Mouse (Mus musculus) activated CD4-positive, CD25-positive, alpha-beta regulatory T cell, adult 4 months (primary cell): ENCODE results near the gene Frmpd3. TPM values are rescaled to one million over a fixed set of nuclear protein-coding genes. Genes with fewer than 3 reads are reported as not detected.
"Not testable (repeated sequence)": the region's sequence is repeated elsewhere in the genome, so short reads cannot be mapped to it uniquely, and the experiment has no call there.

Experiments used
- ATAC-seq: one replicate; pipeline ENCODE4 v1.8.0; 2017
- polyA plus RNA-seq, 2 experiments: library from polyadenylated mRNA; unstranded; fragments of 100-300 nt; shearing (Covaris generic); gene quantifications; one replicate each; pipeline ENCODE4 v1.2.1; 2017

The Frmpd3 gene
- not detected for polyA plus RNA-seq

DNA sequence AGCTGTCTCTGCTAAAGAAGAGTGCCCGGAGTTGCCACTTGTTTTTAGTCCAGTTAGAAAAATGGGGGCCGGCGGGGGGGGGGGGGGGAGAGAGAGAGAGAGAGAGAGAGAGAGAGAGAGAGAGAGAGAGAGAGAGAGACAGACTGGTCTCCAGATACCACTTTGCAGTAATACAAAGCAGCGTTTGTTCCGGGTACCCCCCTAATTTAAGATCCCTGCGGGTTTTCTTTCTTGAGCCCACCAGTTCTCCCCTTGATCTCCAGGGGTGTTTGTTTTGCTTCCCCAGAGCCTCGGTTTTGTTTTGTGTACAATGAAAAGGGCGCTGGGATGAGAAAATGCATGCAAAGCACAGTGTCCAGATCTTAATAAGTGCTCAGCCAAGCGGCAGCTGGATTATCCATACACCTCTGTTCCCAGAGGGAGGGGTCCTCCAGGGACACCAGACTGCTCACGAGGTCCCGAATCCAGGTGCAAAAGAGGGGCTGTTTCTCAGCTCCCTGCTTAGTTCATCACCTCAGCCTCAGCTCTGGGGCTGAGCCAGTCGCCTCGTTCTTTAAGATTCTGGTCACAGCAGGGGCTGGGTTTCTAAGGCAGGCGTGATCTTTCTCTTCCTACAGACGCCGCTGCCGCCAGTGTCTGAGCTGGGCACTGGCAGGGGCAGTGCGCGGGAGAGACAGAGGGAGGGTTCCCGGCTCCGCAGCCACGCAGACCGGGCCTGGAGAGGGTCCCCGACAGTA, at the start of gene Frmpd3:
Gene Frmpd3 (plus strand): TSS at position 608 of the 737 bp plus-strand sequence.
- no peak for ATAC-seq

DNA sequence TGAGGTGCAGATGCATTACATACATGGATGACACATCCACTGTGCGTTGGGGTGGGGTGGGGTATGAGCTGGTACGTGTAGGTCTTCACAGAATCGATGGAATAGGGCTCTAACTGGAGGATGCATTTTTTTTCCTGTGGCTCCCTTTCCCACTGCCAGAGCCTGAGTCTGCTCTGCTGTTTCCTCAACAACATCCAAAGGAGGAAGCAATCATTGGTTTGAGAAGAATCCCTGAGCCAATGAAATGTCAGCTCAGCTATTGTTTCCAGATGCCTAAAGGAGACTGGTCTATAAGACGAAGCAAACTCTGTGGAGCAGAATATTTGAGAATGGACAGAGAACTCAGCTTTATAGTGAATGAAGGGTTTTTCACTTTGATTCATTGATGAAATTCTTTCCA, 38.3 kb upstream of the Frmpd3 start:
- no peak for ATAC-seq

DNA sequence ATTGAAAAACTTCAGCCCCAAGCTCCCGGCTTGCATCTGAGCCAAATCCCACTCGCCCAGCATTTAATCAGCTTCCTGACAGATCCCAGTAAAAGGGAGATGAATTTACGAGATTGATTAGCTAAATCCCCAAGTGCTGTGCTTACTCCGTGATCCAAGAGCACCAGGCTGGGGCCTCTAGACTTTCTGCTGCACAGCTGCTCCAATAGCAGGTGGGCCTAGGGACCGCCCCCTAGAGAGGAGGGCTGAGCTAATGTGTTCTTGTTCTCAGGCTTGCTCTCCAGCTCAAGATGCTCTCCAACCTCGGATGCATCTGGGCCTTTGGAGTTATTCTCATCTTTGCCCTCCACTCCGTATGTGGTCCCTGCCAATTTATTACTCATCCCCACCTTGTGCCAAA, 36.4 kb upstream of the Frmpd3 start:
- ATAC-seq, result no peak

DNA sequence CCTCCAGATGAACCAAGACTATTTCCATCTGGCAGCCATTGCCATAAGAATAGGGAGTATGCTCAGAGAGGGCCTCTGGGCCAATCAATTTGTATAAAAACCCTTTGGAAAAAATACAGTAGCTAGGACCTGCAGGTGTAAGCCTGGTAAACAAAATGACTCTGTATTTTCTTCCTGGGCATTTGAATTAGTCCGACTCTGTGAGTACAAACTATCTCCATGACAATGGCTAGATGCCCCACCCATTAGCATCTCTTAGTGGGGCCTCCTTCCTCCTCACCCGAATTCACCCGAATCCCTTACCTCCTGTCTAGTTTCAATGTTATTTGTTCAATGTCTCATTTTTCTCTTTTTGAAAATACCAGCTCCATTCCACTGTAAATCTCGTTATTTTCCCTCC, 24.1 kb upstream of the Frmpd3 start:
- ATAC-seq, result no peak

DNA sequence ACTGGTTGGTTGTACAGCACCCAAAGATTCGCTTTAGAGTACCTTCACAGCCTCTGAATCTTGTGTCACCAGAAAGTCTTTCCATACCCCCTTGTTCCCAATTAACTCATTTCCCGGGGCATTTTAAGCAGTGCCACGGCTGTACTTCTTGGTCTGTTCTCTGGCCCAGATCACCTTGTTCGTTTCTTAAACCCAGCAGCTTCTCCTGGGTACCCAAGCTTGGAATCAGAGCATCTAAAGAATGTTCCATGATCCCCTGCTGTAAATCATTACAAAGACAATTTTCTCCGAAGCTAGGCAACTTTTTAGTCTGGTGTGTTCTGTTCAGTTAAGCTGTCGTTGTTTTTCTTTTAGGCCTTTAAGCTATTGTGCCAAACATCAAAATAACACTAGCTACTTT, 22.9 kb upstream of the Frmpd3 start:
- ATAC-seq, result no peak

DNA sequence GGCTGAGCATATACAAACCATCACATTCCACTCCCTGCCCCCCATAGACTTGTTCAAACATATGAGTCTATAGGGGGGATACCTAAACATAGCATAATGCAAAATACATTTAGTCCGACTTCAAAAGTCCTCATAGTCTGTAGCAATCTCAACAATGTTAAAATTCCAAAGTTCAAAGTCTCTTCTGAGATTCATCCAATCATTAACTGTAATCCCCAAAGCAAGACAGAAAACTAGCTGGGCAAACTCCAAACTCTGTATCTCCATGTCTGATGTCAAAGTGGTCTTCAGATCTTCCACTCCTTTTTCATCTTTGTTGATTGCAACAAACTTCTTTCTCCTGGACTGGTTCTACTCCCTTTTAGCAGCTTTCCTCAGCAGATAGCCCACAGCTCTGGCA, 21.4 kb upstream of the Frmpd3 start:
- not testable (repeated sequence) for ATAC-seq

DNA sequence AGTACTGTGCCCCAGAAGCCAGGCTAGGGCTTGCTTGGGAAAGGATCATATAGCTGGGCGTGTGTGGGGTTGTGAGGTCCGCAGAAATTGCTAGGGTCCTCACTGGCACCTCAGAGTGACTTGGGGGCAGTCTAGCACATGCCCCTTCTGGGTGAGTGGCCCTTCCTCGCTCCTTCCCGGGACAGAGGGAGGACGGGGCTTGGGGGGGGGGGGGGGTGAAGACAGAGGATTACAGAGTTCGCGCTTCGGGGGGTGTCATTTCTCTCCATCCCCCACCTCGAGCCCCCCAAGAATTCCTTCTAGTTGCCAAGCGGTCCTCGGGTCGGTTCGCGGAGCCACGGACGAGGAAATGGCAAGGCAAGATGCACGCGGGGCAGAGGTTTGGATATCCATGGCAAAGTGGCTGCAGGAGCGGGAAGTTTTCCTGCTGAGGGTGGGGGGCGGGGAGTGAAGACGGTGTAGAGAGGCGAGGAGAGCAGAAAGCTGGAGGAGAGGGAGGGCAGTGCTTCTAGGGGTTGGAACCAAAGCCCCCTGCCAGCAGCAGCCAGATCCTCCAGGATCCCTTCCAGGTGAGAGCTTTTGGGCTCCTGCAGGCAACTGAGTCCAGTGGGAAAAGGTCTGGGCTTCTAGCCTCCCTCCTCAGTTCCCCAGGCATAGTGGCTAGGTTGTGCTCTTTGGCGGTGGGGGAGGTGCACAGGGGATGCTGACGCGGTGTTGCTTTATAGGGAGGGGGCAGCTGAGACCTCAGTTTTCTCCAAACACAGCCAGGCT, 515 bp downstream of the Frmpd3 start:
- ATAC-seq, result no peak

DNA sequence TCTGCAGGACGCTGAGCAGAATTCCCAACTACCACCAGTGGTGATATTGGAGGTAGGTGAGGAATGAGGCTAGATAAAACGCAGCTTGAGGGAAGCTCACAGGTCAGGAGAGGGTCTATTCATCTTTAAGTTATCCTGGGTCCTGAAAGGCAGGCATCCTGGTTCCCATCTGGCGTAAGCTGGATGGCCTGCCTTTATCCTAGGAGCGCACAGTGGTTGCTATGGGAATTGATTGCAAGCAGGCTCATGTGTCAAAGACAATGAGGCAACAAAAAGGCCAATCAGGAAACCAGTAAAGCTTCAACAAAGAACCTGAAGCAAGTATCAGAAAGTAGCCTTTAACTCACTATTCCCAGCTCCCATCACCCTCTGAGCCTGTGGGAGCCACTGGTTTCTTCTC, 33.6 kb downstream of the Frmpd3 start:
- no peak for ATAC-seq

DNA sequence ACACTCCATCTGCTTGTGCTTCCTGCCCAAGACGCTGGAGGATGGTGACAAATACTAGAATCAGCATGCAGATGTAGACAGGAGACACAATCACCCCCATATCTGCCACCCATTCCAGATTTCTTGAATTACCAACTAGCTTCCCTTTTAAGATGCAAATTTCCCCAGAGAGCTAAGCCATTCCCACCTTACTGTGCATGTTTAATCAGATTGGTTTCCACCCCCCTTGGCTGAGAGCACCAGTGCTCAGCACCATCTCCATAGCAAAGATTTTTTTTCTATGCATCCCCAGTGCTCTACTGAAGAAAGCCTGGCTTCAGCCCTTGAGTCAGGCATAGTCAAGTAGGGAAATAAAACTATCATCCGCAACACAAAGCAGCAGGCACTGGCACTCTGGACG, 57.9 kb downstream of the Frmpd3 start:
- no peak for ATAC-seq

DNA sequence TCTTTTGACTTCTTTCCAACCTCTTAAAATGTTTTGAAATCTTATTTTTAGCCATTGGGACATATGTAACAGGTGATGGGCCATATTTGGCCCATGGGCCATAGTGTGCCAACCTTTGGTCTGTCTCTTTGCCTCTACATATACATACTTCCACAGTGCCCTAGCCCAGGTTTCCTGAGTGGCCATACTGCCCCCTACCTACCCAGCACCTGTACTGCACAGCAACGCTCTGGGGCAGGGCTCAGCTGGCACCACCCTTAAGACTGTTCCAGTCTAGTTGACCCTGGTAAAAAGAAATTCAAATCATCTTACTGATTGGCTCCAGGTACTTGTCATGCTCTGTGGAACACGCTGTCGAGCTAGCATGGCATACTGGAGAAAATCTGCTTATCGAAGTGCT, 60.8 kb downstream of the Frmpd3 start:
- no peak for ATAC-seq

DNA sequence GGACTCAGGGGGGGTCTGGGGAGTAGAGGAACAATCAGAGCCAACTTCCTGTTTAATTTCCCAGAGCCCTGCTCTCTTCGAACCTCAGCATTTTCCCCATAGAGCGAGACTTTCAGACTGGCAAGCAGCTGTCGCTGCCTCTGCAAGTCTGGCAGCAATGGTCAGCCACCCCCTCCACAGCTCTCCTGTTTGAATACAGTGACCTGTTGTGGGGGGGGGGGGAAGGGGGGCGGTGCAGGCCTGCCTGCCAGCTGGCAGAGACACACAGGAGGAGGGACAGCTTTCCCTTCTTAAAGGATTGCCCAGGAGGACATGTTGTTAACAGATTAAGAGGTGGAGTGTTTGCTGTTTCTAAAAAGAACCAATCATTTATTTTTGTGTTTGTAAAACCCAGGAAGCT, 64.0 kb downstream of the Frmpd3 start:
- no peak for ATAC-seq

DNA sequence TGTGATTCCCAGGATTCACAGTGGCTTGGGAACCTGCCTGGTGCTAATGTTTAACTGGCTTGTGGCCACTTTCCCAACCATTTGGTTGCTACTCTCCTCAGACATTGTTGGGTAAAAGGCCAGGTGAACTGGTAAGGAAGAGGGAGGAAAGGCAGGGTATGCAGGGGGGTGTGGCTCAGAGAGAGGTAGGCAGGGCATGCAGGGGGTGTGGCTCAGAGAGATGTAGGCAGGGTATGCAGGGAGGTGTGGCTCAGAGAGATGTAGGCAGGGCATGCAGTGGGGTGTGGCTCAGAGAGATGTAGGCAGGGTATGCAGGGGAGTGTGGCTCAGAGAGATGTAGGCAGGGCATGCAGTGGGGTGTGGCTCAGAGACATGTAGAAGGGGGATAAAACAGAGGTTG, 64.4 kb downstream of the Frmpd3 start:
- ATAC-seq, result no peak

DNA sequence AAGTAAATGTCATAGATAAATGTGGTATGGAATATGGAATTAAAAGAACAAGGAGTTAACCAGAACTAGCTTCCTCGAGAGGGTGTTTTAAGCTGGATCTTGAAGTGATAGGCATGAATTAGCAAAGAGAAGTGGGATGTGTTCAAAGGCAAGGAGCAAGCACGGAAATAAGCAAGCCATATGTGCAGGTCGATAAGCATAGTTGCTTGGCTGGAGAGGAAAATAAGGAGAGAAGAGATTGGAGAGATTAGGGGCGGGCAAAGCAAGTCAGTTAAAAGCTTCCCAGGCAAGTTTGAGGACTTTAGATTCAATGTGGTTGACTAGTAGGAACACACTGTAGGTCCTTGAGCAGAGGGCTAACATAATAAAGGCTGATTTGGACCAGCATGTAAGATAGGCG, 65.5 kb downstream of the Frmpd3 start:
- no peak for ATAC-seq

DNA sequence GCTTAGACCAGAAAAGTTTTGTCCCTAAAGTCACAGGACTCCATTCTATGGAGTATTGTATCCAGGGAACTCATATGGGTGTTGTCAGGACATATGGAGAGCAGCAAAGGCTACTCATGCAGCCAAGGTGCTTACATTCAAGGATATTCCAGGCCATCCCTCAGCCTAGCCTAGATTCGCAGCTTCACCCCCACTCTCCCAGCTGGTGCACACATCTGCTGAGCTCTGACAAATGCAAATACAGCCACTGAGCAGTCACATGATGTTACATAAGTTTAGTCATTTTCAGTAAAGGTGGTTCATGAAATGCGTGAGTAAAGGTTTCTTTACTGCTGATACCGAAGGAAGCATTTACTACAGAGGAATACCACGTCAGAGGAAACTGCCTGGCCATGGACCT, 76.4 kb downstream of the Frmpd3 start:
- ATAC-seq, result no peak

DNA sequence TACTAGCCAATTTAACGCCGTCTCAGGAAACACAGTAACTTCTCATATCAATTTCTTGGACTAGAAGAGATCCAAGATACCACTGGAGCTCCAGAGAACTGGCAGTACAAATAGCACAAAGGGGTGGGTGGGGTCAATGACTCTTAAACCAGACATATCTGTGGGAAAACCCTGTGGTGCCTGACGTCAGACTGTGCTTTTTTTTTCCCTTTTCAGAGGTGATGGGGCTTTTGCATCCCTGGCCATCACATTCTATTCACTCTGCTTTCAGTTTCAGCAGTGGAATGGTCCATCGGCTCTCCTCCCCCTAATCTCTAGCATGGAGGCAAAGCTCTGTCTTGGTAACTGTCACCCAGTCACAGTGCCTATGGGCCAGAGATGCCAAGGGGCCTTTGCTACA, 85.1 kb downstream of the Frmpd3 start:
- ATAC-seq, result no peak

DNA sequence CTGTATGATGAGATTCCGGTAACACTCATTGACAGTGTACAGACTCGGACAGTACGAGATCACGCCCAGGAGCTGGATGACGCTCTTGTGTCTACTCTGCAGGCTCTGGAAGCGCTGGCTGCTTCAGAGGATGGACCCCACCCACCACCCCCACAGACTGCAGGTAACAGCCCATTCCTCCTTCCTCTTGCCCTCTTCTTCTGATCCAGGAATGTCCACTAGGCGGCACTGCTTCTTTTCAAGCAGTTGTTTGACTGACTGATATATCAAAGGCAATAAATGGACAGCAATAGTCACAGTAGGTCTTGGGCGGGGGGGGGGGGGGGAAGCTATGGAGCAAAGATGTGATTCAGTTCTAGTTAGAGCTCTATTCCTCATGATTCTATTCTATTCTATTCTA, 86.2 kb downstream of the Frmpd3 start:
- ATAC-seq, result no peak

DNA sequence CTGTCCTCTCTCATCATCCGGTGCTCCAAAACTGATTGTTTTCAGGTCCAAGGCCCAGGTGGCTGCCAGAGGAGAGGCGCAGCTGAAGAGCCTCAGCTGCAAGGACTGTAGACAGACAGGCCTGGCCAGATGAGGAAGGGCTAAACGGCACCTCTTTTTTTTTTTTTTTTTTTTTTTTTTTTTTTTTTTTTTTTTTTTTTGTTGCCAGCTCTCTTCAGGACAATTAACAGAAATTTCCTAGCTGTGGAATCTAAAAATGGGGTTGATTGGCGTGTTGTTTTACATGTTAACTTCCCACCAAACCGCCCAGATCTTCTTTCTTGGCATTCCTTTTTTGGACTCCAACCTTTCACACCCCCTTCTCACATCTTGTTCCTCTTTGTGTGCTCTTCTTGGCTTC, 87.9 kb downstream of the Frmpd3 start:
- ATAC-seq, result no peak

DNA sequence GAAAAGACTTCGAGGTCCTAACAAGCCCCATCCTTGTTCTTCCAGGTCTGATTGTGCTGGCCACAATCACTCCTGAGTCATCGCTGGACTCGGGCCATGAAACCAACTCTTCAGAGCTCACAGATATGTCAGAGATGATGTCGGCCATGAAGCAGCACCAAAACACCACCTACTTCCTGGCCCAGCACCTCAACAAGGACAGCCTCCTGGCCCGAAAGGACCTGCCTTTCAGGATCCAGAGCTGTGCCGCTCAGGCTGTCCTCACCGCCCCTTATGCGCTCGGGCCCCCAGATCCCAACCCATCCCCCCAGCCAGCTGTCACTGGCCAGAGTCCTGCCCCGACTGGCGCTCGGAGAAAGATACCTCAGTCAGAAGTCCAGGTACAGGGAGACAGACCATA, 88.4 kb downstream of the Frmpd3 start:
- ATAC-seq, result no peak

DNA sequence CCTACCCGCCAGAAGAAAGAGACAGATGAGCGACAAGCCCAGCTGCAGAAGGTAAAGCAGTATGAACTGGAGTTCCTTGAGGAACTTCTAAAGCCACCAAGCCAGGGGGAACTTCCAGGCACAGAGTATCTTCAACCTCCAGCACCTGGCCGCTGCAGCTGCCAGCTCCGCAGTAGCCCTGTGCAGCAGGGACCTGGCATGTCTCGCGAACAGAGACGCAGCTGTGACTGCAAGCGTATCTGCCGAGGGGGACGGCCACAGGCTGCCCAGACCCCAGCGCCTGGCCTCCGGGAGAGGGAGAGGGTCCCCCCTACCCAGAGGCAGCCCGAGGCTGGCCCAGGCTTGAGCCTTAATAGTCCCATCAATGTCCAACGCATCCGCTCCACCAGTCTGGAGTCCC, 89.9 kb downstream of the Frmpd3 start:
- ATAC-seq, result no peak

DNA sequence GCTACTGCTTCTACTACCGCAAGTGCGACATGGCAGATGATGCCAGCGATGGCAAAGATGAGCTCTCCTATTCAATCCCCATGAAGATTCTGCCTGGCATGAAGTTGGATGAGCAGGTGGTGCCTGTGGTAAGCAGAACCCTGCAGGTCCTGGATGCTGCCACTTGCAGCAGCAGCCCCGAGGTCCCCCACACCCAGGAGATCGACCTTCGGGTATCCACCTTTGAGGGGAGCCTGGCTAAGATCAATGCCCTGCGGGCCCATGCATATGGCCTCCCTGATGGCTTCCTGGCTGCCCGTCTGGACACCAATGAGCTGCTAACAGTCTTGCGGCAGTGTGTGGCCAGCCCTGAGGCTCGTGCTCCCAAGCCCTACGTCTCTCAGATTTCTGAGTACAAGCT, 90.7 kb downstream of the Frmpd3 start:
- ATAC-seq, result no peak

DNA sequence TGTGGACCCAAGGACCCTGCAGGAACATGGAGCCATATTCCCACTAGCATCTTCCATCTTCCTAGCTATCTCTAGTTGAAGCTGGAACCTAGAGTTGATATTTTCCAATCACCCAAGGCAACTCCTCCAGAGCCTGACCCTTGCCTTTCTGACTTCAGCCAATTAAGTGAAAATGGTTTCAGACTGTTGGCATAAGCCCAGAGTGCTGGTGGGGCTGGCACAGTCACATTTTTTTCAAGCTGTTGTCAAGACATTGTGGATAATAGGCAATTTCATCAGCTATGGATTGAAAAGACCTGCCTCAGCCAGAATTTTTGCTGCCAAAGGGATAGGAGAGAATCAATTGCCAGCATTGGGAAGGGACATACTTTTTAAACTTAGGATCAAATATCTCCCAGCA, 95.8 kb downstream of the Frmpd3 start:
- no peak for ATAC-seq

DNA sequence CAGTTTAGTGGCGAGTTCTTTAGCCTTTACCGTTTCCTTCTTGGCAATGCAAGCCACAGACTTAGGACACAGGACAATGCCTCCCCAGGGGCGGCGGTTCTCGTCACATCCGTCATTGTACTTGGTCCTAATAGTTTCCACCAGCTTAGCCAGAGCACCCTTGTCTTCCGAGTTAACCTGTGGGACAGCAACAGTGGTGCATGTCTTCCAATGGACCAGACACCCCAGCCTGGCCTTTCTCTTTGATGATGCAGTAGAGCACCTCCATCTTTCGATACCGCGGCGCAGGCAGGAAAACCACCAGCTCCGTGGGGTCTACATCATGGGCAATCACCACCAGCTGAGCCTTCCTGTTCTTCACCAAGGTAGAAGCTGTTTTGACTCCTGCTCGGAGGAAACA, 103.5 kb downstream of the Frmpd3 start:
- ATAC-seq, result no peak

DNA sequence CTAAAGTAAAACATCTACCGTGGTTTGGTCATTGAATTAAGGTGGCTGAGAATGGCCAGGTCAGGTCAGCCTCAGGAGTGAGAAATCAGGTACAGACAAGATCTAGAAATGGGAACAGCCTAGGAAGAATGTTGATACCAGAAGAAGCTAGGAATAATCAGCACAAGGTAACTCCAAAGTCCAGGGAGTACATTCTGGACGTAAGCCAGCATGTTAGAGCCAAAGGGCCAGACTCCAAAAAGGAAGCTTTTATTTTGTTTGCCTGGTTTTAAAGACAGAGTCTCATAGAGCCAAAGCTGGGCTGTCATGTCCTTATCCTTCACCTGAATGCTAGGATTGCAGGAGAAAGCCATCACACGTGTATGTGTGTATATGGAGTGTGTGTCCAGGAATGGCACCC, 108.0 kb downstream of the Frmpd3 start:
- ATAC-seq, result no peak

DNA sequence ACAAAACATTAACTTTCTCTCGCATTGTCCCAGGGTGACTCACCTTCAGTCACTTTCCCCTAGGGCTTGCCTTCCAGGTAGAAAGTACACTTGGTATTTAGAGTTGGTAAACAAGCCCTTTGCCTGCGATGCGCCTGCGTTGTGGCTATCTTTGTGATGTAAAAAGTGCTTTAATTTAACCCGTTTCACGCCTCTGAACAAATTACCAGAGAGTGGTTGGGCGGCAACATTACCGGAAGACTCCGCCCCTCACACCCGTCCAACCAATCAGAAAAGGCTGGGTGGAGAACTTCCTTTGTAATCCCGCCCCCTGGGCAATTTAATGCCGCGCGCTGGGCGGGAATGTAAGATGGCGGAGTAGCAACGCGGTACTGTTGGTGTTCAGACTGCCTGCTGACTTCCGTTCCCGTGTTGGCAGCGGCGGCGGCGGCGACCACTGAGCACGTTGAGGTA, 114.2 kb downstream of the Frmpd3 start, which contains the start of gene Prps1:
Gene Prps1 (plus strand): TSS at position 335 of the 453 bp plus-strand sequence.
- peak; percentile 94 for ATAC-seq
